Comparison of ENCODE assay signal across 8 mouse cellular contexts in genomic region chr16:44725286-44726223, GRCm38 (mm10). TPM values are rescaled to one million over a fixed set of nuclear protein-coding genes. Genes with fewer than 3 reads are reported as not detected.
DNase-seq lines count a peak whose midpoint lies in the region; ATAC-seq lines count a peak whose summit lies in the region.

No protein-coding gene starts in this region.

- H3K4me3 ChIP-seq in intestine, embryonic 15.5 days (replicated peaks): peak overlapping the region; percentile 92

- WGBS in intestine, embryonic 15.5 days: 41% methylated on average over 14 of the region's 14 CpGs

- no peak for ATAC-seq in intestine, embryonic 15.5 days
- peak; percentile 74 for ATAC-seq in megakaryocyte progenitor cell, adult 5-6 weeks (replicated peaks; ENCODE audit: poor library complexity)

- no peaks in the 10 kb centered on the region for H3K27me3 ChIP-seq in intestine, embryonic 15.5 days (replicated peaks)

- H3K27ac ChIP-seq in intestine, embryonic 15.5 days: peak overlapping the region; percentile 95; the same call in 1 of the 2 replicates

- H3K4me1 ChIP-seq in intestine, embryonic 15.5 days (replicated peaks): peaks cover 9% of the 10 kb centered on the region

- intact Hi-C loops in left cerebral cortex, postnatal 14 days (cut with DNase I): loop anchor here (10.0 kb wide), 1 partner anchor 369 kb away; the partner anchor contains the start of gene Ccdc80

- peak overlapping the region; percentile 93 for H3K9ac ChIP-seq in intestine, embryonic 15.5 days

- peak overlapping the region; percentile 62 for H3K4me2 ChIP-seq in intestine, embryonic 15.5 days (replicated peaks)

- H3K36me3 ChIP-seq in intestine, embryonic 15.5 days: no peaks in the 10 kb centered on the region

- H3K9me3 ChIP-seq in intestine, embryonic 15.5 days: no peaks in the 10 kb centered on the region

- DNase-seq in urinary bladder, postnatal 14 days (ENCODE audit: low spot score): peak; percentile 82
- DNase-seq in urinary bladder, adult 2 months (ENCODE audit: low spot score): no peak
- peak; percentile 65 for DNase-seq in embryo, embryonic 11.5 days (ENCODE audit: low read depth, low spot score)
- peak; percentile 49 for DNase-seq in gastrocnemius, postnatal 25 days
- peak; percentile 91 to 92 for DNase-seq in left cerebral cortex, postnatal 14 days (ENCODE audit: low spot score in 2 of 2)
- peak; percentile 59 for DNase-seq in right cerebral cortex, postnatal 4 days

RNA-seq across cellular contexts. Expression of gene Nepro, which starts 1.5 kb away (rescaled TPM):
- polyA plus RNA-seq in urinary bladder, adult 2 months (2012; rRNA removed): 8.8 and 9.5 TPM in 2 replicates
- total RNA-seq in gastrocnemius, postnatal 25 days (2021): 1 to 10 TPM; 3.2 to 4.3 TPM
- 7.6 and 8.2 TPM in 2 replicates for polyA plus RNA-seq in intestine, embryonic 15.5 days (2015; fragmentation: Nextera tagmentation; extraction: Ambion mirVana)
- 1 to 10 TPM; 4.0 to 4.5 TPM for total RNA-seq in left cerebral cortex, postnatal 14 days (2021)
- 18.6 and 20.5 TPM in 2 replicates for total RNA-seq in megakaryocyte progenitor cell, adult 5-6 weeks (2015)
- 19.4 and 26.3 TPM in 2 replicates for total RNA-seq in megakaryocyte progenitor cell, adult 5-6 weeks (2017)

RNA-seq across cellular contexts. Expression of gene Gtpbp8, which starts 20.6 kb away (rescaled TPM):
- polyA plus RNA-seq in urinary bladder, adult 2 months (2012; rRNA removed): 10.0 and 10.3 TPM in 2 replicates
- total RNA-seq in gastrocnemius, postnatal 25 days (2021): 10 to 100 TPM in 1 of 2 experiments, 1 to 10 TPM in 1; 9.7 to 10.9 TPM
- polyA plus RNA-seq in intestine, embryonic 15.5 days (2015; fragmentation: Nextera tagmentation; extraction: Ambion mirVana): 30.0 and 35.0 TPM in 2 replicates
- 10 to 100 TPM; 25.7 to 28.1 TPM for total RNA-seq in left cerebral cortex, postnatal 14 days (2021)
- total RNA-seq in megakaryocyte progenitor cell, adult 5-6 weeks (2015): 12.6 and 16.1 TPM in 2 replicates
- total RNA-seq in megakaryocyte progenitor cell, adult 5-6 weeks (2017): 14.5 and 15.2 TPM in 2 replicates

RNA-seq across cellular contexts. Expression of gene Cd200r1, which starts 40.0 kb away (rescaled TPM):
- polyA plus RNA-seq in urinary bladder, adult 2 months (2012; rRNA removed): 2.2 and 2.8 TPM in 2 replicates
- total RNA-seq in gastrocnemius, postnatal 25 days (2021): under 1 TPM in 1 of 2 experiments, not detected in 1; 0.11 TPM
- polyA plus RNA-seq in intestine, embryonic 15.5 days (2015; fragmentation: Nextera tagmentation; extraction: Ambion mirVana): 0.98 and 1.1 TPM in 2 replicates
- total RNA-seq in left cerebral cortex, postnatal 14 days (2021): under 1 TPM; 0.59 to 0.90 TPM
- total RNA-seq in megakaryocyte progenitor cell, adult 5-6 weeks (2015): 8.0 and 11.0 TPM in 2 replicates
- total RNA-seq in megakaryocyte progenitor cell, adult 5-6 weeks (2017): 3.7 and 5.6 TPM in 2 replicates
